Mouse (Mus musculus) urinary bladder, postnatal 14 days (tissue): ENCODE data around the gene Clk4.

ENCODE experiments used
- DNase-seq: peaks from one replicate; pipeline ENCODE4 v3.0.0; 2021; ENCODE audit warnings: low spot score

The Clk4 gene

GRCm38 (mm10) chr11:51311846-51312245 is 50.3 kb downstream of the Clk4 start:
- no peak for DNase-seq

GRCm38 (mm10) chr11:51315991-51316810 is 54.7 kb downstream of the Clk4 start:
- DNase-seq = no peak

- no peak for DNase-seq
Measured at GRCm38 (mm10) chr11:51320609-51321008, 59.1 kb downstream of the Clk4 start.

GRCm38 (mm10) chr11:51326908-51327307 is 65.4 kb downstream of the Clk4 start:
- no peak for DNase-seq

GRCm38 (mm10) chr11:51328387-51328942 is 66.9 kb downstream of the Clk4 start:
- DNase-seq = peak; percentile 20

GRCm38 (mm10) chr11:51329837-51330714 is 68.5 kb downstream of the Clk4 start:
- no peak for DNase-seq
